Mouse (Mus musculus): ENCODE measurements around the gene Gpc6. TPM values are rescaled to one million over a fixed set of nuclear protein-coding genes. Genes with fewer than 3 reads are reported as not detected.
A peak's percentile ranks its signal among the peaks of the same experiment; 100 is the strongest.

The Gpc6 gene
- total RNA-seq, 4 experiments from 2014 or later = 12.5 to 15.9 (median 15.6) TPM

DNA sequence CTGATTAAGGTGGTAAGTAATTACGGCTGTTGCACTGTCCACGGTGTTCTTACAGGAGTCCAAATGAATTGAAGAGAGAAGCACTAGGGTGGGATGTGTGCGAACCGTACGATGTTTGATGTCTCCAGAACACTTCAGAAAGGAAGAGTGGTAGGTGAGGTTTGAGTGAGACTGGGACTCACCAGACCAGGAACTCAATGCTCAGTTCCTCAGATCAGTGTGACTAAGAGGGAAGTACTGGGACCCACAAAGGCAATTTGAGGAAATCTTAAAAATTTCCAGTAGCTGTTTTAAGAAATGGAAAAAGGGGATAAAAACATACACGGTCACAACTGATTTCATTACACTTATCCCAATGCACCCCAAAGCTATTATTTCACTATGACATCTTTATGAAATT lies 764.7 kb downstream of the Gpc6 start:
- no peak for DNase-seq (ENCODE audit: low spot score in 2 of 2)

DNA sequence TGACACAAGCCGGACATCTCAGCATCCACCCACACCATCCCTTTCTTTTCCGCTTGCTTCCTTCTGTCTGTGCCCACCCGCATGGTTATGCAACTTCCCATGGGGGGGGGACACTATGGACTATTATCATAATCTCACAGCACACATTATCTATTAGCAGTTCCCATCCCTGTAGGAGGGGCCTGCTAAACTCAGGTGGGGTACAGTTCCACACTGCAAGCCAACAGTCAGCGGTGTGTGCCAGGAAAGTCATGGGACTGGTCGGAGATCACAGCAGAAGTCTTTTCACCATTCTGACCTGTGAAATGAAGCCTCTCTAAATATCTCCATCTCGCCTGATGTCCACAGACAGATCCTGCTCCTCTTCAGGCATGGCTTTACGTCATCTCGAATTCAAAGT lies 770.5 kb downstream of the Gpc6 start:
- no peak for DNase-seq (ENCODE audit: low spot score in 2 of 2)

DNA sequence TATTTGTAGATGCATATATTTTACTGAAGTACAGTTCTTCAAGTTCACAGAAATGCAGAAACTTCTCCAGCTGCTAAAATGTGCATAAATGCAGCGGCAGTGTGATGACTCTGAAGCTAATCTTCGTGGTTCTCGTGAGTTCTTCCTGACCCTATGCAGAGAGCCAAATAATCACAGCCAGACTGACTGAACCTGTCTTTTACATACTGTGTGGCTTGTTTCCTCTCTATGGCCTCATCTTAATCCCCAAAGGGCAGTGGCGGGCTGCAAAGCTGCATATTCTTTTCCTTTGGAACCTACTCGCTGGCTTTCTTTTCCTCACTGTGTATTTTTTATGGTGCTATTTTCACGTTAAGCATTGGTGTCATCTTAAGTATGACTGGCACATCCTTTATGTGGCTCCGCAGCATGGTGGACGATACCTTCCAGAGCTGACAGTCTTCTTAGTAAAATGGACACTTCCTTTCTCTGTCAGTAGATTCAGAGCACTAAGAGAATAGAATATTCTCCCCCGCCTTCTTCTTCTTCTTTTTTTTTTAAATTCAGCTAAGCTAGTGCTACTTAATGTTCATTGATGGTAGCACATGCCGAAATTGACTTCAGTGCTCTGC lies 775.7 kb downstream of the Gpc6 start:
- DNase-seq (ENCODE audit: low spot score in 2 of 2) = no peak

DNA sequence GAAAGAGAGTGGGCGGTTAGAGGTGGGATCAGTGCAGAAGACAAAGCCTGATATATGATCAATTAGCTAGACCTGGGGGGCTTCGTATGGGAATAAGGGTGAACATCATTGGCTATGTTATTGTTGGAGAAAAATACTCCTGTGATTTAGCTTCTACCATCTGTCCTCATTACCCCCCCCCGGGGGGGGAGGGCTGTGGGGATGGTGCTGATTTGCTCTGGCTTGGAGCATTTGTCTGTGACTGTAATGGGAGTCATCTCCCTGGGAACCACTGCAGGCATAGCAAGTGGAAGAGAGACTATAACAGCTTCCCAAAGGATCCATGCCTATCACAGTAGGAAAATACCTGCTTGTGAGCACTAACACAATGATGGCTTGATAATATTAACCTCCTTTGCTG lies 783.7 kb downstream of the Gpc6 start:
- no peak for DNase-seq (ENCODE audit: low spot score in 2 of 2)

DNA sequence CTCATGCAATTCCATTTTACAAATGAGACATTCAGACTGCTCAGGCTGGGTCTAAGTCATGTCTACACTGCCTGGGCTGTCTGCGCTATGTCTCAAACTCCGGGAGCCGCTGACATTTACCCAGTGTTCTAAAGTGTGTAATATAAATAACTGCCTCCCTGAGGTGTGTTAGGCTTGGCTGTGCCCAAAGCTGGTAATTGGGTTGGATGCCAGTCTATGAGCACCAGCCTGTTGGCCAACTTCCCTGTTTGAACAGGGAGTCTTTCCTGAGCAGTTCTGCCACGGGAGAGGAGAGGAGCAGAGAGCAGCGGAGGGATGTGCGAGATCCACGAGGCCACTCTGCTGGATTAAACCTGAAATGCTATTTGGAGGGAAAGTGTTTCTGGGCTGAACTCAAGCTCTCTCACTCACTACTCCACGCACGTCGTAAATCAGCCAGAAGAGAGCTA lies 785.4 kb downstream of the Gpc6 start:
- DNase-seq (ENCODE audit: low spot score in 2 of 2) = peak in 1 of 2 experiments; percentile 12

DNA sequence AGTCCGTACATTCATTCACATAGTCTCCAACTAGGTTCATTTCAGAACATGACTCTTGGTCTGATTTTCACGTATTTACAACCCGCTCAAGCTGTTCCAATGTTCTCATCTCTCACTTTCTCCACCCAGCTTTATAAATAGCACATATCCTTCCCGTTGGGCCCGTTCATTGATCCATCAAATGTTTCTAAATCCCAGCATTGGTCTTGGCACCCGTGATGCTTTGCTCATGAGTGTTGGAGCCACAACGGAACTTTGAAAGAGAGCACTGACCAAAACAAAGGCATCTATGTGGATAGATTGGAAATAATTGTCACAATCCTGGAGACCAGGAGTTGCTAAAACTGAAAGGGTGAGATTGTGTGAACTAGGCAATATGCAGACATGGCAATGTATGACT lies 787.2 kb downstream of the Gpc6 start:
- DNase-seq (ENCODE audit: low spot score in 2 of 2) = no peak

DNA sequence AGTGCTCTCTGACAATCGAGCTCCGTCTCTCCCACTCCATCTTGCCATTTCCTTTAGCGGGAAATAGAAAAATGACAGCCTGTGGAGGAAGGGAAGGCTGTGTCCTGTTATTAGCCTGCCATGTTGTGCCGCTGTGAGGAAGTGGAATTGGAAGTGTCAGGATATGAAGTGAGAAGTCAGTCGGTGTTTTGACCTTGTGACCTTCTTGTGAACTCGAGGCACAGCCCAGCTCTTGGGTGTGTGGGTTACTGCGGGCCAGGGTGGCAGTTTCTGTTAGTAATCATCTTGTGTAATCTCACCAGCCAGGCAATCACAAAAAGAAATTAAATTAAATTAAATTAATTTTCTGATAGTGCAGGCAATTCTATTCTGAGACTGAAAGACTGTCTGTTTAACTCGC lies 789.0 kb downstream of the Gpc6 start:
- no peak for DNase-seq (ENCODE audit: low spot score in 2 of 2)

DNA sequence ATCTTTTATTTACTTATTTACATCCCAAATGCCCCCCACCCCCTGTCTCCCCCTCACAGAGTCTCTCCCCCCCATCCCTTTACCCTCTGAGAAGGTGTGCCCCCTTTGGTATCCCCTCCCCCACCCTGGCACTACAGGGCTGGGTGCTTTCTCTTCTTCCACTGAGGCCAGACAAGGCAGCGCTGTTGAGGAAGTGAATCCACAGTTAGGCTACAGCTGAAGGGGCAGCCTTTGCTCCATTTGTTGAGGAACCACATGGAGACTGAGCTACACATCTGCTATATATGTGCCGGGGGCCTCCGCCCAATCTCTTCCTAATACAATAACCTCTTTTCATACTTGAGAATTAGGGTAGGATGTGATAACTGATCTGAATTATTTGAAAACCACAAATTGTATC lies 791.2 kb downstream of the Gpc6 start:
- no peak for DNase-seq (ENCODE audit: low spot score in 2 of 2)

DNA sequence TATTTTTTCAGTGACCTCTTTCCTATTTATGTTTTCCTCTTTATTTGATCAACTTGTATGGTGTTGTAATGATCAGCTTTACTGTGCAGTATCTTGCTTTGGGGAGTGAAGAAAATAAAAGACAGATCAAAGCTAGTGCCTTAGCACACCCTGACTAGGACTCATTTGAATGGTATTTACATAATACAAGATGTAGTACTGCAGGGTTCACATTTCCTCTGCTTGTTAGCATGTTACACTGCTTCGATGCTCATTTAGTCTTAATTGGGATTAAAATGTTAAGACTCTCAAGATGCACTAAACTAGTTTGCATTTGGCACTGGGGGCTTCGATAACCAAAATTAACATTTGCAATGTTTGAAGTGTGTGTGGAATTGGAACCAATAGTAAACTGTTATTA lies 803.6 kb downstream of the Gpc6 start:
- no peak for DNase-seq (ENCODE audit: low spot score in 2 of 2)

DNA sequence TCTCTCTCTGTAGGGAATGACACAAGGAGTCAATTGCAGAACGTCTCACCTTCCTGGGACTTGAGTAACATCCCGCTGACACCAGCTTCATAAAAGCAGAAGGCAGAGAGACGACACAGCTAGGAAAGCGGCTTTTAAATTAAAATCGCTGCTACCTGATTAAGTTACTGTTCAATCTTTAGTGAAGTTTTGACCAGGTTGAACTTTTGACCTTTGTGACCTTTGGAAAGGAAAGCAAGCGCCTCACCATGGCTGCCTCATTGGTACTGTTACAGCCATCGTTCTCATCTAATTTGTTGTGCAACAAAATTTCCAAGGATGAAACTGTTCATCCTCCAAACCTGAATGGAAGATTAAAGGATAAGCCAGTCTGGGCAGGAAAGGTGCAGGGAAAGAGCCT lies 830.1 kb downstream of the Gpc6 start:
- DNase-seq (ENCODE audit: low spot score in 2 of 2) = no peak

DNA sequence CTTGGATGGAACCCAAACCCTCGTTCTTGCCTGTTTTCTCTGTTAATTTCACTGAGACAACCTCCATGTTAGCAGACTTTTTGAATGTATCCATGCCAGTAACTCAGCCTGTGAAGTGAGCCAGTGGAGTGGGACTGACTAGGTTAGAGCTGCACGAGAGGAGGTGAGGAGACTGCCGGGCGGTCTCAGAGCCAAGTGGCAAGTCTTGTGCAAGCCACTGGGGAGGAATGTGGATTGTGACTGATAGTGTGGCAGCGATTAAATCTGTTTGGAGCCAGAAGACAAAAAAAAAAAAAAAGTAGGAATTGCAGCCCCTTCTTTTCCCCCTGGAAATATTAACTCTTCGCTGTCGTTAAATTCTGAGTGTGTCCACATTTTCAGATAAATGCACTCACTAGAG lies 831.4 kb downstream of the Gpc6 start:
- no peak for DNase-seq (ENCODE audit: low spot score in 2 of 2)

DNA sequence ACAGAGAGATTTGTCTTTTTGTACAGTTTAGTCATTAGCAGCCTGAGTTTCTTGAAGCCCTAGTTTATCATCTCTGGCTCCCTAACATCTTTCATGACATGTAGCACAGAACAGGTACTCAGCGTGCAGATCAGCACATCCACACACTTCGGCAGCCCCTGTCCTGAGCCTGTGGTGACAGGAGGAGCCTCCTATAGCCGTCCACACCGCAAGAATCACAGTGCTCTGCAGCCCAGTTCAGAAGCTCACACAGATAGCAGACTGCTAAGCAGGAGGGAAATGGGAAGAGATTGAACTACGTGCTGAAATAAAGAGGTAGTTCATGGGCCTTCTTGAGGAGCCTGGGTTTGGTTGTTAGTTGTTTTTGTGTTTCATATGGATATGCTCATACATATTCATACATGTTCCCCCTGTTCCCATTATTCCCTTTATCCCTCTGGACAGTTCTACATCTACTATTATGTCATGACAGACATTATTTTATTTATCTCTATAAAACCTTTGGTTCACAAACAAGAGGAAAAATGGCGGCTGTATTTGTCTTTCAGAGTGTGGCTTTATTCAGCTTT lies 832.8 kb downstream of the Gpc6 start:
- no peak for DNase-seq (ENCODE audit: low spot score in 2 of 2)

DNA sequence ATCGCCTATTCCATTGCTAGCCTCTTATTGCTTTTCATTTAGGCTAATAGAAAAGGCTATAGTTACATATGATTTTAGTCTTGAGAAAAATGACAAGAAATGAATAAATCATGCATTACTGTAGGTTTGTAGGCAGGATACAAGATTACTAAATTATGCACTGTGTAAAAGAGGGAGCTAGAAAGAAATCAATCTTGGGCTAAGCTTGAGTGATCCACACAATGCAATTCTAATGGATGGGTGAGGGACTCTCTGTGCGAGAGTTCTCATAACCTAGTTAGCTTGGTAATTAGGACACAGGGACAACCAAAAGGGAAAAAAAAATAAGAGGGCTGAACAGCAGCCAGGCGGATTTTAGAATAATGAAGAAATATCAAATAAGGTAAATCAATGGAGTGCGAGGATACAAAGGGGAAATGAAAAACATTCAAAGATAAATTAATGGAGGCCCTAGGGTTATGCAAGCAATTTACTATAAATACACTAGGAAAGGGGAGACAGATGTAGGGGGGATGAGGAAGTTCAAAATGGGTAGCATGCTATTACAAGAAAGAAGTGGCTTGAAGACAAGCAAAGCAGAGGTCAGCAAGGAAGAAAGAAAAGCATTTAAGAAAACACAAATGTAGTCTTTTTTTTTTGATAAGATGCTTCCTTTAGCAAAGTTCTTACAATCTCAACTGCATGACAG lies 835.9 kb downstream of the Gpc6 start:
- no peak for DNase-seq (ENCODE audit: low spot score in 2 of 2)

DNA sequence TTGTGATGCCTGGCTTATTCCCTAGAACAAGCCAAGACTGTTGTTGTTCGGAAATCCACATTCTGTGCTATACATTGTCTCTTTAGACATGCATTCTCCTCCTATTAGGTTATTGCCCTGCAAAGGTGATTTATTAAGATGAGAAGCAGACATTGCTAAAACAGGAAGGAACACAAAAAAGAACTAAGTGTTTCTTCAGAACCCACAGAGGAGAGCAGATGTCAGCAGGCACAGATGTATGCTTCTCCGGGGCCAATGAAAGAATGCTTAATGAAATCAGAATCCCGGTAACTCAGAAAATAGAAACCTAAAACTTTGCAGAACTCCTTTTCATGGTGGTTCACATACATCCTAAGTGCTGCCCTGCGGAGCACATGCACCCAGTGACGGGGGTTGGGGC lies 837.8 kb downstream of the Gpc6 start:
- DNase-seq (ENCODE audit: low spot score in 2 of 2) = no peak

DNA sequence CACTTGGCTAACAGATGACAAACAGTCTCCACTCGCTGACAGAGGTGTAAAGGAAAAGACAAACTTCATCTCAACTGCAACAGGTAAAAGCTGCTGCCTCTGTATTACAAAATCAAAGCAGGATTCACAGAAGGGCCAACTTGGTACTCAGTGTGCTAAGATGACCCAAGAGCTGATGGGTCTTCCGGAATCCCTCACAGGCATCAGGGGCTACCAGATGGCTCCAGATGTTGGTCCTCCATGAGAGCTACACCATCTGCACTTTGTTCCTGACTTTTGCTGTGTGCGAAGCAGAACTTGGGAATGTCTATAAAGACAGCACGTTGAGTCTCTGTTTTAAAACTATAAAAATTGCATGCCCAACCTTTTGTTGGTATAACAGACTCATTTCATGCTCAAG lies 842.7 kb downstream of the Gpc6 start:
- no peak for DNase-seq (ENCODE audit: low spot score in 2 of 2)

DNA sequence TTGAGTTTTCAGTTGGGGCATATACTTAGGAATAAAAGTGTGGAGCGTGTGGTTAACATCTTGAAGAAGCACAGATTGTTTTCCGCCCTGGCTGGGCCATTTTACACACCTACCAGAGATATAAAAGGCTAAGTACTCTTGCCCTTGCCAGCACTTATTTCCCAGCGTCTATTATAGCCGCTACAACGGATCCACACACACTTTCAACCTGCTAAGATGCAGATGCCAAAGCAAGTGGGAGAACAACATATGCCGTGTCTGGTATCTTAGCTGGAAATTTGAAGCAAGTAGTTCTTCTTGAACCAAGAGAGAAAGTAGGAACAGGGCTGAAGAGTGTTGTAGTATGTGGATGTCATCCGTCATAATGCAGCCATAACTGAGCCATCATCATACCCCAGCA lies 843.6 kb downstream of the Gpc6 start:
- peak in 1 of 2 experiments; percentile 48 for DNase-seq (ENCODE audit: low spot score in 2 of 2)

DNA sequence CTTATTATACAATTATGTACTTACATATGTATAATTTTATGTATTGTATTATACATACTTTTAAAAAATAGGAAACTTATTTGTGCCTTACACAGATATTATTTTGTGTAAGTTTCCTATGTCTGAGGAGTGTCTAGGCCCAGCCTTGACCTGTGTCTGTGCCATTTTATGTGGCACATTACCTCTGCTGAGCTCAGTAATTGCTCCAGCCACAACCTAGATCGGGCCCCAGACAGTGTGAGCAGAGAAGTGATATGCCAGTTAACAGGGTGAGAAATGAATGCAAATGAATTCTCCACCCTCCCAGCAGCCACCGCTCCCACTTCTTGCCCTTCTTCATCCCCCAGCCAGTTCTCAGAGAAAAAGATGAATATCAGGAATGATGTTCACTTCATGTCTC lies 848.3 kb downstream of the Gpc6 start:
- DNase-seq (ENCODE audit: low spot score in 2 of 2) = no peak

DNA sequence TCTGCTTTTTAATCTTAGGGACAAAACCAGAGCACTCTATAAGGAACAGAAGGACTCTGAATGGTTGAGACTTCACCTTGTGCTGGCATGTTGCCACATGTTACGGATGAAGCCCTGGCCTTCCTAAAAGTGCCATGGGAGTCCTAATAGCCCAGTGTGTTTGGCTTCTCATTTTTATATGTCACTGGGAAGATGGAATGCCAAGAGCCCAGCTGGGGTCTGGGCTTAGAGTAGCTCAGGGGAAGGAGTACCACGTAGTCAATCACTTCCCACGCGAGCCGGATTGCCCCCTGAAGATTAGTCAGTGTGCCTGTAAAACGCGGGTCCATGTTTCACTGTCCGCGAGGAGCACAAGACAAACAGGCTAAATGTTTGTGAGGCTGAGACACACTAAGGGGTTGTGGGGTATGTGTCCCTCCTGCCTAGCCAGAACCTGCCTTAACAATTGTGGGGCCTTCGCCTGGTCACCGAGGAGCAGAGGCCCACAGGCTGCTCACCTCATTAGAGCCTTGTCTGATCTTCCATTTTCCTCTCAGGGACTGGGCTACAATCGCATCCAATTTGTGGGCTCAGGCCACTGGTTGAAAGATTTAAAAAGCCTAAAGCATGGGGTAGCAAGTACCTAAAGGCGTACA lies 852.9 kb downstream of the Gpc6 start:
- DNase-seq (ENCODE audit: low spot score in 2 of 2) = no peak

DNA sequence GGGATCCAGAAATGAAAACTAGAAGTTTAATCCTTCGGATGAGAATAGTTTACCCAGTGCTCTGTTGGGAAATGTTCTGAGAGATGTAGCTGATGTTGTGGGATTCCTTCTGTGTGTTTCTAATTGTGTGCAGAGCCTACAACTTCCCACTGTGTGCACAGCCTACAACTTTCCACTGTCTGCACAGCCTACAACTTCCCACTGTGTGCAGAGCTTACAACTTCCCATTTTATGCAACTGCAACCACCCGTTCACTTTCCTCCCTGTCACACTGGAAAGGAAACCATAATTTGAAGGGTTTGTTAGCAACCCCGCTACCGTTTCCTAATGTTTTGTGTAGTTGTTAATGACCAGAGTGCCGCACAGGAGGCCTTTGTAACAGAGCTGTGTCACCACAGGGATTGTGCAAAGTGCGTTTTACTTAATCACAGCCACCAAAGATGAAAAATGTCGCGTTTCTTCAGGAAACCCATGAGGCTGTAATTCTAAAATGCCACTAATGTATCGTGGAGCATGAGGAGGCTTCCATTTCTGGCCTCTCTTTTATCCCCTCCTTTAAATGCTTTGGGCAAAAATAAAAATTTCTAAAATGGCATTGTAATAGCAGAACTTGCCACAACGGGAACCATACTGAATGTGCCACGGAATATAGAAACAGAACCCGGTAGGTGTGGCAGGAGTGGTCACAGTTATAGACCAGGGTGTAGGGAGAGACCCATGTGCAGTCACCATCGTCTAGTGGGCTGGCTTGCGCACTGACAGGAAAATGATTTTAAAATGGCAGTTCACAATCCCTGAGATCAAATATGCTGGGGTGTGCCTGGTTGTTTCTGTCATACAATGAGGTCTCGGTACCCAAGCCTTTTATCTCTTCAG lies 853.7 kb downstream of the Gpc6 start:
- no peak for DNase-seq (ENCODE audit: low spot score in 2 of 2)

DNA sequence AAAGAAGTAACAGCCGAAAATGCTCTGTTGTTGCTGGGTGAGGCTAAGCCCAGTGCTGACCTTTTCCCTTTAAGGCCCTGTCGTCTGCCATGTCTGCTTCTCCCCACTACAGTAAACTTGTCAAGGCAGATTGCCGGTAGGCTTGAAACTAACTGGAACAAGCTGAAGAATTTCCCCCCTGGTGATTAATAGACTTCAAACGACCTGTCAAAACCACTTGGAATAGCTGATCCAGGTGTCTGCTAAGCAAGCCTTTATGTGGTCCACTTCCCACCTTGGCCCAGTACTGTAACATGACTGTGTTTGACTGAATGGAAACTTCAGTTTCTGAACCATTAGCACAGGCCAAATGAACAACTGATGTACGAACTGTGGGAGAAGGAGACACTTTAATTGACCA lies 856.6 kb downstream of the Gpc6 start:
- DNase-seq (ENCODE audit: low spot score in 2 of 2) = no peak

DNA sequence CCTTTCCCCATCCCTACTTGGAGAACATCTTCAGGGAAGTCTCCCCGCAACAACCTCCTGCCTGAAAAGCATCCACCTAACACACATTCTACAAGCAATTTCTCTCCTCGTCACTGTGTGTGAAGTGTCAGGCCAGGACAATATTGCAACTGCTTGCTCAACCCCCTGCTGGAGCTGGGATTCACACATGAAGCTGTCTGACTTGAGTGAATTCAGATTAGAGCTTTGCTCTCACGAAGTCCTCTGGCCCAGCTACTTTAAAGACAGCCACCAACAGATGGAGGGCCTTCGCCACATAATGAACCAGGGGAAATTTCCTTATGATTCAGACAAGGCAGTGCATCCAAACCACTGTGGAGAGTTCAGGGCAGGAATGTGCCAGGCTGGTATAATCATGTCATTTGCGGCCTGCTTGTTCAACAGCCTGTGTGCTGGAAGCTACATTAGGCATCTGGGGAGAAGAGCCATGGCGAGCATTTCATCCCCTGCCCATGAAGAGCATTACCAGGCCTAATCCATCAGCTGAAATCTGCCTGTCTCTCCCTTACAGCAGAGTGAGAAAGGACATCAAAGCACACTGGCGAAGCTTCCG lies 858.7 kb downstream of the Gpc6 start:
- no peak for DNase-seq (ENCODE audit: low spot score in 2 of 2)
